Comparison of ENCODE assay signal across 20 mouse cellular contexts in the genomic region with DNA sequence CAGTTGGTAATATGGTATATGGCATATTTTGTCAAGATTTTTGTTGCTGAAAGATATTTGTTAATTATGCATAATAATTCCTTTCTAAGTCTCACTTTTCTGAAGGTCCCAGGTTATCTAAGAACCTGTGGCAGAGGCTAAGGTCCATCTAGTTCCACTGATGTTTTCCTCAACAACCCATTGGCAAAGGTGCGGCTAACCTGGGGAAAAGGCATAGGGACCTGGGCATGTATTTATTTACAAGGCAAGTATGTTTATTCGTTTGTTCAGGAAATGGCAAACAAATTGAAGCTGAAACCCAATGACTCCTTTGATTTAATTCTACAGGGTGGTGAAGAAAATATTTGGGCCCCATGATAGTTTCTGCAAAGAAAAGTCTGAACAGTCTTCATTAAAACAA. TPM values are rescaled to one million over a fixed set of nuclear protein-coding genes. Genes with fewer than 3 reads are reported as not detected.
DNase-seq lines count a peak whose midpoint lies in the region; ATAC-seq lines count a peak whose summit lies in the region.
"Had no signal": no experiment of that assay in that cellular context is flagged by ENCODE, and none has a peak within 500 bp of the region (broad histone marks: within the 10 kb centered on the region; RNA-seq: fewer than 3 reads in every experiment).

No protein-coding gene starts in this region.

- no peak for ATAC-seq in forebrain, embryonic 13.5 days
- no peak for ATAC-seq in hindbrain, embryonic 14.5 days (ENCODE audit: low FRiP score)
- no peak for ATAC-seq in midbrain, embryonic 15.5 days (replicated peaks)
- no peak for ATAC-seq in heart, embryonic 11.5 days (replicated peaks; ENCODE audit: insufficient number of reproducible peaks, low FRiP score, low TSS enrichment)
- ATAC-seq: lung, postnatal 0 days had no signal

- H3K4me3 ChIP-seq in embryonic facial prominence, embryonic 10.5 days, result peak overlapping the region; percentile 70
- peak overlapping the region; percentile 94 for H3K4me3 ChIP-seq in forebrain, embryonic 13.5 days
- peak overlapping the region; percentile 91 for H3K4me3 ChIP-seq in hindbrain, embryonic 14.5 days (replicated peaks; ENCODE audit: low read length)
- H3K4me3 ChIP-seq in midbrain, embryonic 15.5 days, result peak overlapping the region; percentile 47
- H3K4me3 ChIP-seq in heart, embryonic 11.5 days (ENCODE audit: low read depth, low read length), result no peak overlapping the region
- H3K4me3 ChIP-seq: heart, adult 2 months had no signal

- WGBS in embryonic facial prominence, embryonic 10.5 days, result 19% methylated on average over 2 of the region's 2 CpGs
- 37% methylated on average over 2 of the region's 2 CpGs for WGBS in forebrain, embryonic 13.5 days
- WGBS in hindbrain, embryonic 14.5 days, result 13% methylated on average over 2 of the region's 2 CpGs
- WGBS in midbrain, embryonic 15.5 days, result 9% methylated on average over 2 of the region's 2 CpGs
- 6% methylated on average over 2 of the region's 2 CpGs for WGBS in heart, embryonic 11.5 days (ENCODE audit: insufficient replicate concordance)

- H3K4me2 ChIP-seq in forebrain, embryonic 13.5 days, result peak overlapping the region; percentile 69
- H3K4me2 ChIP-seq in hindbrain, embryonic 14.5 days (replicated peaks), result peak overlapping the region; percentile 79
- peak overlapping the region; percentile 77 for H3K4me2 ChIP-seq in midbrain, embryonic 15.5 days
- H3K4me2 ChIP-seq in heart, embryonic 11.5 days, result no peak overlapping the region
- H3K4me2 ChIP-seq: liver, embryonic 11.5 days had no signal

- H3K4me1 ChIP-seq in embryonic facial prominence, embryonic 10.5 days, result peaks cover 37% of the 10 kb centered on the region
- peaks cover 37% of the 10 kb centered on the region for H3K4me1 ChIP-seq in forebrain, embryonic 13.5 days
- H3K4me1 ChIP-seq in hindbrain, embryonic 14.5 days (replicated peaks; ENCODE audit: control insufficient read depth, insufficient read depth, low read length), result peaks cover 37% of the 10 kb centered on the region
- peaks cover 31% of the 10 kb centered on the region for H3K4me1 ChIP-seq in midbrain, embryonic 15.5 days
- 0 out of 2 replicates have a peak, but pooled peaks cover 5% of the 10 kb centered on the region for H3K4me1 ChIP-seq in heart, embryonic 11.5 days (ENCODE audit: control insufficient read depth, insufficient read depth, low read length)

- intact Hi-C loops in heart, postnatal 10 days (cut with DNase I), result loop anchor here (5.0 kb wide), 1 partner anchor 796 kb away; the partner anchor contains the start of gene Prdm13

- no peak for DNase-seq in embryonic facial prominence, embryonic 10.5 days (ENCODE audit: low spot score)
- DNase-seq in hindbrain, embryonic 14.5 days (ENCODE audit: low spot score), result no peak
- DNase-seq in frontal cortex, postnatal 10 days (ENCODE audit: low spot score in 2 of 2), result no peak
- DNase-seq in cerebellum, postnatal 14 days, result no peak
- no peak for DNase-seq in heart, postnatal 10 days
- DNase-seq: adrenal gland, adult 8-10 months; cerebellum, adult 9-10 months; heart, adult 2 months; heart, postnatal 14 days; kidney, adult 11 months; kidney, postnatal 14 days; thymus, postnatal 14 days had no signal

- H3K27ac ChIP-seq in embryonic facial prominence, embryonic 10.5 days (replicated peaks), result no peak overlapping the region
- no peak overlapping the region for H3K27ac ChIP-seq in forebrain, embryonic 13.5 days
- peak overlapping the region; percentile 67 for H3K27ac ChIP-seq in hindbrain, embryonic 14.5 days
- peak overlapping the region; percentile 38; the same call in 1 of the 2 replicates for H3K27ac ChIP-seq in midbrain, embryonic 15.5 days
- H3K27ac ChIP-seq in heart, embryonic 11.5 days (ENCODE audit: low read depth, low read length), result no peak overlapping the region
- H3K27ac ChIP-seq: heart, adult 2 months had no signal

- H3K27me3 ChIP-seq in embryonic facial prominence, embryonic 10.5 days (replicated peaks; ENCODE audit: low read depth, poor library complexity, severe bottlenecking), result peaks cover 99% of the 10 kb centered on the region
- H3K27me3 ChIP-seq in forebrain, embryonic 13.5 days, result peaks cover 5% of the 10 kb centered on the region; the same call in 1 of the 2 replicates
- no peaks in the 10 kb centered on the region for H3K27me3 ChIP-seq in hindbrain, embryonic 14.5 days (ENCODE audit: control insufficient read depth, insufficient read depth, low read length)
- no peaks in the 10 kb centered on the region for H3K27me3 ChIP-seq in midbrain, embryonic 15.5 days (replicated peaks)
- peaks cover 65% of the 10 kb centered on the region for H3K27me3 ChIP-seq in heart, embryonic 11.5 days (ENCODE audit: control insufficient read depth, insufficient read depth, low read length)

- no peaks in the 10 kb centered on the region for H3K9me3 ChIP-seq in embryonic facial prominence, embryonic 10.5 days
- no peaks in the 10 kb centered on the region for H3K9me3 ChIP-seq in forebrain, embryonic 13.5 days (replicated peaks)
- H3K9me3 ChIP-seq in hindbrain, embryonic 14.5 days (ENCODE audit: control insufficient read depth, low read length), result no peaks in the 10 kb centered on the region
- H3K9me3 ChIP-seq in midbrain, embryonic 15.5 days, result no peaks in the 10 kb centered on the region
- H3K9me3 ChIP-seq in heart, embryonic 11.5 days (replicated peaks; ENCODE audit: control insufficient read depth, low read length), result no peaks in the 10 kb centered on the region

- peak overlapping the region; percentile 61 for H3K9ac ChIP-seq in forebrain, embryonic 13.5 days
- H3K9ac ChIP-seq in hindbrain, embryonic 14.5 days, result peak overlapping the region; percentile 66
- H3K9ac ChIP-seq in midbrain, embryonic 15.5 days, result peak overlapping the region; percentile 35
- H3K9ac ChIP-seq in heart, embryonic 11.5 days (ENCODE audit: low read depth, low read length), result no peak overlapping the region

- no peaks in the 10 kb centered on the region for H3K36me3 ChIP-seq in embryonic facial prominence, embryonic 10.5 days (replicated peaks)
- no peaks in the 10 kb centered on the region for H3K36me3 ChIP-seq in forebrain, embryonic 13.5 days (ENCODE audit: poor library complexity, severe bottlenecking)
- H3K36me3 ChIP-seq in hindbrain, embryonic 14.5 days (replicated peaks; ENCODE audit: control insufficient read depth, insufficient read depth), result no peaks in the 10 kb centered on the region
- no peaks in the 10 kb centered on the region for H3K36me3 ChIP-seq in midbrain, embryonic 15.5 days (replicated peaks)
- H3K36me3 ChIP-seq in heart, embryonic 11.5 days (ENCODE audit: control insufficient read depth, insufficient read depth, low read length), result no peaks in the 10 kb centered on the region

RNA-seq across cellular contexts. Expression of gene Pou3f2, which starts 4.6 kb away (rescaled TPM):
- 3.4 and 11.1 TPM in 2 replicates for polyA plus RNA-seq in embryonic facial prominence, embryonic 10.5 days (2016; fragmentation: Nextera tagmentation; extraction: Ambion mirVana)
- 38.3 and 44.0 TPM in 2 replicates for polyA plus RNA-seq in forebrain, embryonic 13.5 days (2015; fragmentation: Nextera tagmentation; extraction: Ambion mirVana)
- 17.9 and 20.5 TPM in 2 replicates for polyA plus RNA-seq in hindbrain, embryonic 14.5 days (2014; fragmentation: Nextera tagmentation; extraction: Ambion mirVana)
- 43.0 and 44.0 TPM in 2 replicates for polyA plus RNA-seq in midbrain, embryonic 15.5 days (2015; fragmentation: Nextera tagmentation; extraction: Ambion mirVana)
- 0.04 and 0.09 TPM in 2 replicates for polyA plus RNA-seq in heart, embryonic 11.5 days (2014; fragmentation: Nextera tagmentation; extraction: Ambion mirVana)
- not detected for total RNA-seq in heart, postnatal 10 days (2021)
- total RNA-seq: heart, adult 2 months; heart, postnatal 14 days; megakaryocyte-erythroid progenitor cell, adult 5-6 weeks; neutrophil, adult 5-6 weeks had no signal
- polyA plus RNA-seq: heart, adult 2 months; lung, postnatal 0 days; spleen, adult 2 months had no signal

Comparison
In these comparisons a context has a peak if more than half of its experiments do, and no peak if none do; other contexts are left out.
1. H3K27ac ChIP-seq: peak in hindbrain, embryonic 14.5 days (single experiment) and midbrain, embryonic 15.5 days (single experiment); none in embryonic facial prominence, embryonic 10.5 days (single experiment), forebrain, embryonic 13.5 days (single experiment) and heart, embryonic 11.5 days (single experiment).